Mouse (Mus musculus): ENCODE measurements around the gene Cd300e.

- TF ChIP-seq POLR2A (IDR thresholded peaks at IDR 0.05; ENCODE audit: borderline replicate concordance, low read depth, low read length) (no peak), CTCF (IDR thresholded peaks at IDR 0.05; ENCODE audit: low read depth, low read length) (no peak)
These were observed 41.8 kb upstream of the Cd300e start for GRCm38 (mm10) chr11:115103470-115104413.

Measured in bone marrow macrophage, adult 2 months (primary cell).